Mouse (Mus musculus) mouse trophoblast stem cell (cell line): ENCODE measurements around the gene Olfr1294.

Experiments used
- in situ Hi-C, 2 experiments: fragments of 300-500 bp; cut with MseI, MboI; formaldehyde crosslinking; loops; 2 replicates in 1 of 2; 3 replicates in 1 of 2; pipeline ENCODE4 v1.15.1; 2025

Gene Olfr1294

GRCm38 (mm10) chr2:111540191-111540590, at the start of gene Olfr1294:
TSS of gene Olfr1294 (minus strand) at chr2:111540291.
- in situ Hi-C loops, result no loop called here

- in situ Hi-C loops, result no loop called here
These were observed 29.5 kb upstream of the Olfr1294 start, which contains the start of gene Olfr1295 for GRCm38 (mm10) chr2:111569581-111569980. TSS of gene Olfr1295 (minus strand) at chr2:111569681.

GRCm38 (mm10) chr2:111524903-111525302, 15.2 kb downstream of the Olfr1294 start, which contains the start of gene Olfr1293-ps:
TSS of gene Olfr1293-ps (plus strand) at chr2:111525203.
- in situ Hi-C loops, result no loop called here

GRCm38 (mm10) chr2:111517451-111517850, 22.6 kb downstream of the Olfr1294 start:
- in situ Hi-C loops, result no loop called here

GRCm38 (mm10) chr2:111496880-111497279, 43.2 kb downstream of the Olfr1294 start, which contains the start of gene Olfr1291-ps1:
TSS of gene Olfr1291-ps1 (plus strand) at chr2:111497180.
- in situ Hi-C loops, result no loop called here

- in situ Hi-C loops, result no loop called here
These were observed 46.4 kb downstream of the Olfr1294 start, which contains the start of gene Olfr1290 for GRCm38 (mm10) chr2:111493729-111494128. TSS of gene Olfr1290 (minus strand) at chr2:111493829.
